Mouse (Mus musculus): ENCODE results near the gene Oprd1.

Oprd1 gene

DNA sequence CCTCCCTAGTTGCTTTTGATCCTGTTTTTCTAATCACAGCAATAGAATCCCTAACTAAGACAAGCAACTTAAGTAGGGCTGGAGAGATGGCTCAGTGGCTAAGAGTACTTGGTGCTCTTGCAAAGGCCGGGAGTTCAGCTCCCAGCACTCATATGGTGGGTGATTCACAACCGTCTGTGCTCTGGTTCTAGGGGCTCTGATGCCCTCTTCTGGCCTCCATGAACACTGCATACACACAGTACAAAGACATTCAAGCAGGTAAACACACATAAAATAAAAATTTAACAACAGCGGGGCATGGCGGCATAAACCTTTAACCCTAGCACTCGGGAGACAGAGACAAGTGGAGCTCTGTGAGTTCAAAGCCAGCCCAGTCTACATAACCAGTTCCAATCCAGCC lies 1.9 kb upstream of the Oprd1 start:
- in situ Hi-C loops (cut with MboI; ENCODE audit: low pct_unique_long_range_greater_than_20kb in 1 of 2, low sequenced_read_pairs in 2 of 2, unreplicated experiment in 1 of 2): no loop called here

DNA sequence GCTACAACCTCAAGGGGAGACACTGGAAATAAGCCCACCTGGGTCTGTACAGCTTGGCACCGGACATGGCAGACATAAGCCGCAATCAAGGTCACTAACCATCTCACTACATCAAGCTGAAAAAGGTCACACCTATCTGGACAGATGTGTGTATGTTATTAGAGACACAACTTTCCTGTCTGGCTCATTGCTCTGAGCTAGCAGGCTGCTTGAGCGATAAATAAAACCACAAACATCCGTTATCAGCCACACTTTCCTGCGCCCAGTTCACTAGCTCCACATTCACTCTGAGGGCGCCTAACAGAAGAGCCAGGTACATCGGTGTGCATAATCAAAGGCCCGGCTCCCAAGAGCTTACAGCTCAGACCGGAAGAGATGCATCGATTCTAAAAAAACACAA lies 806 bp upstream of the Oprd1 start:
- in situ Hi-C loops (cut with MboI; ENCODE audit: low pct_unique_long_range_greater_than_20kb in 1 of 2, low sequenced_read_pairs in 2 of 2, unreplicated experiment in 1 of 2): no loop called here

DNA sequence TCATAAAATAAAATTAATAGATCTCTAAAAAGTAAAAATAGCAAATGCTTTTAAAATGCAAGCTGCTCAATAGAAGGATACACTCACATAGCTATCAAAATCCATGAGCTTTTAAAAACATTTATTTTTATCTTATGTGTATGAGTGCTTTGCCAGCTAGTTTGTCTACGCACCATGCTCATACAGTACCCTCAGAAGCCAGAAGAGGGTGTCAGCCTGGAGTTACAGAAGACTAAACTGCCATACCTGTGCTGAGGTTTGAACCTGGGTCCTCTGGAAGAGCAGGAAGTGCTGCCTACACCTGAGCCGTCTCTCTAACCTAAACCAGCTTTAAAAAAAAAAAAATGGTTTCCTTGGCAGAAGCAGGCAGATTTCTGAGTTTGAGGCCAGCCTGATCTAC lies 5.6 kb downstream of the Oprd1 start:
- in situ Hi-C loops (cut with MboI; ENCODE audit: low pct_unique_long_range_greater_than_20kb in 1 of 2, low sequenced_read_pairs in 2 of 2, unreplicated experiment in 1 of 2): no loop called here

DNA sequence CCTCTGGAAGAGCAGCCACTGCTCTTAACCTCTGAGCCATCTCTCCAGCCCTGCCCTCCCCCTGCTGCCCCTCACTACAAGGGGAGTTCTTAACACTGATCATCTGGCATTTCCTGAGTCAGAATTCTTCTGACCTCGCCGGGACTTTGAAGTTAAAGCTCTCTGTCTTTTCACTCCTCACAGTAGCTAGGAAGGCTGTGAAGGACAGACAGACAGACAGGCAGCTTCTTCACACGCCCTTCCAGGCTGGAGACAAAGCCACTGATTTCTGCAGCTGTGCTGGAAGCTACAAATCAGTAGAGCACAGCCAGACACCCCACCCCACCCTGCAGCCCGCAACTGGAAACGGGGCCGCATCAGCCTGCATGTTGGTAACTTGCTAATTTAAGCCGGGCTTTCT lies 7.3 kb downstream of the Oprd1 start:
- in situ Hi-C loops (cut with MboI; ENCODE audit: low pct_unique_long_range_greater_than_20kb in 1 of 2, low sequenced_read_pairs in 2 of 2, unreplicated experiment in 1 of 2): no loop called here

DNA sequence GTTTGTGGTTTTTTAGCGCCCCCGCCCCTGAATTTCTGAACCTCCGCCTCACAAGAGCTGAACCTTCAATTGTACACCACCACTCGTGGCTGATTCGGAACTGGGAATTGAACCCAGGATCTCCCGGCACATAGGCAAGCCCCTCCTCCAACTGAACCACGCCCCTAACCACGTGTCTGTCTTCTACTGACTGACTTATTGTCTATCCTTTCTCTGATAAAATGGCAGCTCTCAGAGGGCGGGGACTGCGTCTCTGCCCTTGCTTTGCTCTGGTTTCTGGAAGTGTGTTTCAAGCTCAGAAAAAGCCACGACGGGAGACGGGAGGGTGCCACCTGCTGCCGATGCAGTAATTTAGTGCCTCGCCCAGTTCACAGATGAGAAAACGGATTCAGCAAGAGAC lies 10.4 kb downstream of the Oprd1 start:
- in situ Hi-C loops (cut with MboI; ENCODE audit: low pct_unique_long_range_greater_than_20kb in 1 of 2, low sequenced_read_pairs in 2 of 2, unreplicated experiment in 1 of 2): no loop called here

DNA sequence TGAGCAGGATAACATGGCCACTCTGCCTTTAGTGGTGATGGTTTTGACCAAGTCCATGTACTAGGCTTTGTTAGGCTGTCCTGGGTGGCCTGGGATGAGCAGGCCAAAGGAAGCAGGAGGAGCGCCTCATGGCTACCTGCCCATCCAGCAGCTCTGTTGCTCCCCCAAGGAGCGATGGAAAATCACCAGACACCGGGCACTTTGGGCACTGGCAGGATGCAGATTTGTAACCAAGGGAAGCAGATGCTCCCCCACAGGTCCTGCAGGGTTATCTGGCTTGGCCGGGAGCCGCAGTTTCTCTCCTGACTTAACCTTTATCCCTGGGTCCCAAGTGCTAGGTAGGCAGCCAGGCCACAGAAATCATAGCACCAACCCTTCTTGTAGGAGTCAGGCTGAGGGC lies 10.9 kb downstream of the Oprd1 start:
- in situ Hi-C loops (cut with MboI; ENCODE audit: low pct_unique_long_range_greater_than_20kb in 1 of 2, low sequenced_read_pairs in 2 of 2, unreplicated experiment in 1 of 2): no loop called here

DNA sequence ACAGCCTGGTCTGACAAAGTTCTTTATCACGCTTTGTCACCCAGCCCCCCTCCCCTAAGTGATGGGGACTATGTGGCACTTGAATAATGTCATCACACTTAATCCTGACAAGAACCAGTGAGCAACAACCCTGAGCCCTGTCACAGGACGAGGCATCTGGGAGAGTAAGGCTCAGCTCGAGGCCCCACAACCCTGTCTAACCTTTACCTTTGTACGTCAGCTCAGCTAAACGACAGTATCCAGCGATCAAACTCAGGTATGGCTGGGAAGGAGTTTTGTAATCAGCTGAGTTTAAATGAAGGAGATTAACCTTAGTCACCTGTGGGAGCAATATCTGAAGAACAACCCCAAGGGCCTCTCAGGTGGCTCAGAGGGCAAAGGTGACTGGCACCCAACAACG lies 12.0 kb downstream of the Oprd1 start:
- in situ Hi-C loops (cut with MboI; ENCODE audit: low pct_unique_long_range_greater_than_20kb in 1 of 2, low sequenced_read_pairs in 2 of 2, unreplicated experiment in 1 of 2): no loop called here

DNA sequence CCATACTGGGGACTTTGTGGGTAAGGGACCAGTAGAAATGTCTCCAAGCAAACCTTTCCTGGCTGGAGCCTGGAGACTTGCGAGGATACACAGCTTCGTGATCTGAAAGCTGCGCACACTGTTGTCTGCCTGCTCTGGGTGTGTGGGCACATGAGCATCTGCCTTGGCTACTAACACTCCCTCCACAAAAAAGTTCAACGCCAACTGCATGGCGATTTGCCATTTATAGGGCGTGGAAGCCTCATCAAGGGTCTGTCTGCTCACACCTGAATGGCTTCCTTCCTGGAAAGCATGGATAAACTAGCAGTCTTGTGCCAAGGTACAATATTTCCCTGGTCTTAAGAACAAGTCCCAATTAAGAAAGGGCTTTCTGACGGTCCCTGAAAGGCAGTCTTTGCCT lies 12.5 kb downstream of the Oprd1 start:
- in situ Hi-C loops (cut with MboI; ENCODE audit: low pct_unique_long_range_greater_than_20kb in 1 of 2, low sequenced_read_pairs in 2 of 2, unreplicated experiment in 1 of 2): no loop called here

DNA sequence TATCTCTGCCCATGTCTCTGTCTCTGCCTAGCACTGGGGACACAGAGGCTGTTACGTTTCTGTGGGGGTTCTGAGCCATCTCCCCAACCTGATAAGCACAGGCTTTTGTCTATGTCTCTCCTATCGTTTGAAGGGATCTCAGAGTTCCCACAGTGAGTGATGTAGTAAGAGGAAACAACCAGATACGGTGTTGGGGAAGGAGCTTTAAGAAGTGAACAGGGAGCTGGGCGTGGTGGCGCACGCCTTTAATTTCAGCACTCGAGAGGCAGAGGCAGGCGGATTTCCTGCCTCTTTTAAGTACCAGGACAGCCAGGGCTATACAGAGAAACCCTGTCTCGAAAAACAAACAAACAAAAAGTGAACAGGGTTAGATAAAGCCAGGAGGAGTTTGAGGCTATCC lies 13.2 kb downstream of the Oprd1 start:
- in situ Hi-C loops (cut with MboI; ENCODE audit: low pct_unique_long_range_greater_than_20kb in 1 of 2, low sequenced_read_pairs in 2 of 2, unreplicated experiment in 1 of 2): no loop called here

DNA sequence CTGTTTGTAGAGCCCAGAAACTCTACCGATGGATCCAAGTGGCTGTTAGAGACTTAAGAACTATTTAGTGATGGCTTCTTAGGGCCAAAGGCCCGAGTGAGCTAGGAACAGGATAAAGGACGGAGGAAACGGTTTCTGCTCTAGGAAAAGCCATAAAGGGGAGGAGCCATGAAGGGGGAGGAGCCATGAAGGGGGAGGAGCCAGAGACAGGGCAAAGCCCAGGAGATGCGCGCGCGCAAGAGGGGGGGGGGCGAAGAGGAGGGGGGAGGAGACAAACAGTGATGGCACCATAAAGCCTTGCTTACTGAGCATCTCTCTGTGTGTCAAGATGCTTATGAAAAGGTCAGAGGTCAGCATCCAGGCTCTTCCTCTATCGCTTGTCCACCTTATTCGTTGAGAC lies 13.6 kb downstream of the Oprd1 start:
- in situ Hi-C loops (cut with MboI; ENCODE audit: low pct_unique_long_range_greater_than_20kb in 1 of 2, low sequenced_read_pairs in 2 of 2, unreplicated experiment in 1 of 2): no loop called here

DNA sequence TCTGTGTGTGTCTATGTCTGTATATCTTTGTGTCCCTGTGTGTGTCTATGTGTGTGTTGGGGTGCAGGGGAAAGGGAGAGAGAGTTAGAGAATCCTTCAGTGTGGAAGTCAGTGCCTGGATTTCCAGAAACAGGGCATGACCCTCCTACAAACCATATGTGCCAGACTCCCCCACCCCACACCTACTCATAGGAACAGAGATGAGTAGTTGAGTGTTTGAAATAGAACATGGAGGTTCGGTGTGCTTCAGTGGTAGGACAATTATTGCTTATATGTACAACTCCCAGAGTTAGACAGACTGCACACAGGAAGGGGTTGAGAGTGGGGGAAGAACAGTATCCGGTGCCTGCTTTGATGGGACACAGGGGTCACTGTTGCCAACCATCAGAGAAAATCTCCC lies 14.2 kb downstream of the Oprd1 start:
- in situ Hi-C loops (cut with MboI; ENCODE audit: low pct_unique_long_range_greater_than_20kb in 1 of 2, low sequenced_read_pairs in 2 of 2, unreplicated experiment in 1 of 2): no loop called here

DNA sequence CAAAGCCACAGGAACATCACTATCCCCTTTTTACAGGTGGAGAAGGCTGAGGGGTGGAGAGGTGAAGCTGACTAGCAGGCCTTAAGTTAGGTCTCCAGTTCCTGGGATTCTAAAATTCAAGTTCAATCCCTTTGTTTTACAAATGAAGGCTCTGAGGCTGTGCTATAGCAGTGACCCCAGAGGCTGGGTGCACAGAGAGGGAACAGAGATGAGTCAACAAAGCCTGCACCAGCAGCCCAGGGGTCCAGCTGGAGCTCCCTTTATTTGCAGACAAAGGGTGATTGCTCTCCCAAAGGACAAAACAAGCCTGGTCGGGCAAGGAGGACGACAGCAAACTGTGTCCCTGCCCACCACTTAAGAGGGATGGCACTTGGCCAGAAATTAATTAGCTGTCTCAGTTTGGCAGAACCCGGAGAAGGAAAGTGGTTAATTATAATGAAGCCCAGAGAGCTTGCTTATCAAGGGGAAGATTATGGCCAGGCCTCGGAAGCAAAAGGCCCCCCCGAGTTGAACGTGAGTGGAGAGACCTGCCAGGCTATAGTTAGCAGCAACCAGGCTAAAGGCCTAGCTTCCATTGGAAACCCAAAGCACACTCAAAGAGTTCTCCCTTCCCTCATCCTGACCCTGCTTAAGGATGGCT lies 15.2 kb downstream of the Oprd1 start:
- in situ Hi-C loops (cut with MboI; ENCODE audit: low pct_unique_long_range_greater_than_20kb in 1 of 2, low sequenced_read_pairs in 2 of 2, unreplicated experiment in 1 of 2): no loop called here

DNA sequence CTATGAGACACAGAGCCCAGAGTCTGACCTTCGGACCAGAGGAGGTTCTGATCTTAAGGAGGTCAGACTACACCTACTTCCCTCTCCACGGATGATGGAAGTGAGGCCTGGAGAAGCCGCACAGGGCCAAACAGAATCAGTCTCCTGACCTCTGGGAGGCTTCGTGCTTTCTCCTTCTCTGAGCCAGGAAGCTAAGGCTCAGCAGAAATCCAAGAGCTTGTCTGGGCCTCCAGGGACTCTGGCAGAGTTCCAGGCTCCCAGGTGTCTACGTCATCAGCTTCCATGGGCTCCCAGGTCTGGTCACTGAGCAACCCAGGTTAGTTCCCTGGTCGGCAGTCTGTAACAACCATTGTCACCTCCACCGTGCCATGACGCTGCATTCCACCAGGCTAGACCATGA lies 17.2 kb downstream of the Oprd1 start:
- in situ Hi-C loops (cut with MboI; ENCODE audit: low pct_unique_long_range_greater_than_20kb in 1 of 2, low sequenced_read_pairs in 2 of 2, unreplicated experiment in 1 of 2): no loop called here

DNA sequence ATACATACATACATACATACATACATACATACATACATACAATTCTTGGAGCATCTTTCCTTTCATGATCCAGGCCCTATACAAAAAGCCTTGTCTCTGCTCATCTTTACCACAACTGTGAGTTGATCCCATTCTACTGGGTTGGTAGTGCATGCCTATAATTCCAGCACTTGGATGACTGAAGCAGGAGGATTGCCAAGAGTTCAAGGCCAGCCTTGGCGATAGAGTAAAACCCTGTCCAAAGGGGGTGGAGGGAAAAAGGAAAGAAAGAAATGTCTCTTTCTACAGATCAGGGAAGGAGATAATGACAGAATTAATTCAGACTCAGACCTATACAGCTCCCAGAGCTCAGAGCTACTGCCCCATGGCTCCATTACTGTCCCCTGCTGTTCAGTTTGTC lies 21.1 kb downstream of the Oprd1 start:
- in situ Hi-C loops (cut with MboI; ENCODE audit: low pct_unique_long_range_greater_than_20kb in 1 of 2, low sequenced_read_pairs in 2 of 2, unreplicated experiment in 1 of 2): no loop called here

DNA sequence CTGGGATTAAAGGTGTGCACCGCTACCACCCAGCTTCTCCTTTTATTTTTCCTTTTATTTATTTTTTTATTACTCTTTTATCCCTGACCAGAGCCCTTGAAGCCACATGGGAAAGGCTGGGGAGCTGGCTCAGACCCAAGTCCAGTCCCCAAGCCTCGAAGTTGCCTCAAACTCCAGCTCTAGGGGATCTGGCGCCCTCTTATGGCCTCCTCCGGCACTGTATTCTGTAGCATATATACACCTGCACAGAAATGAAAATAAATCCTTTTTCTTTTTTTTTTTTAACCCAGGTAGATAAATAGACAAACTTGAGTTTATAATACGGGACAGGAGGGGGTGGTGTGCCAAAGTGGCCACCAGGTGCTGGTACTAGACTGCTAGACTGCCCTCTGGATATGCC lies 22.6 kb downstream of the Oprd1 start:
- in situ Hi-C loops (cut with MboI; ENCODE audit: low pct_unique_long_range_greater_than_20kb in 1 of 2, low sequenced_read_pairs in 2 of 2, unreplicated experiment in 1 of 2): no loop called here

DNA sequence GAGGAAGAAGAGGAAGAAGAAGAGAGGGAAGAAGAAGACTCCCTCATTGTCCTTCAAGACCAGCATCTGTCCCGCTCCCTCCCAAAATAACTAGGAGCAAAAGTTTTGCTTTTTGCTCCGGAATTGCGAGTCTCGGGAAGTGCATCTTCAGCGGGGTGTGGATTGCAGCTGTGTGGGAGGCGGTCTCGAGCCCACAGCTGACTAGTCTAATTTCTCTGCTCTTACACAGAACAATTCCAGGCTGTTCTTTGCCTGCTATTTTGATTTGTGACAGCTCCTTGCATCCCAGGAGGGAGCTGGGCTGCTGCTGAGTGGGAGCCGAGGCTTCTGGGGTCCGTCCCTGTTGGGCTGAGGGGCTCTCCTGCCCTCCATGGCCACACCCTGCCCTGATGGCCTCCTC lies 24.7 kb downstream of the Oprd1 start:
- in situ Hi-C loops (cut with MboI; ENCODE audit: low pct_unique_long_range_greater_than_20kb in 1 of 2, low sequenced_read_pairs in 2 of 2, unreplicated experiment in 1 of 2): no loop called here

DNA sequence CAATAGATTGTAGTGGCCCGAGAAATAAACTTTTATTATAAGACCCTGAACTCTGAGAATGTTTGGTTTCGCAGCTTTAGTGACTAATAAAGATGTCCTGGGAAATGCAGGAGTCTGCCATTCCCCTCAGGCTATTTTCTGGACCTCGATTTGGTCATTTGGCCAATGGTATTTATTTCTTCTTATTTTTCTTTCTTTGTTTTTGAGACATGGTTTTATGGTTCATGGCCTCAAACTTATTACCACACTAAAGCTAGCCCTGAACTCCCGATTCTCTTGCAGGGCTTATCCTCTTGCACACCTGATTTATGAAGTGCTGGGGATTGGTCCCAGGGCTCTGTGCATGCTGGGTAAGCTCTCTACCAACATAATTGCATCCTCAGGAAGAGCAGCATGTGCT lies 28.0 kb downstream of the Oprd1 start:
- in situ Hi-C loops (cut with MboI; ENCODE audit: low pct_unique_long_range_greater_than_20kb in 1 of 2, low sequenced_read_pairs in 2 of 2, unreplicated experiment in 1 of 2): no loop called here

DNA sequence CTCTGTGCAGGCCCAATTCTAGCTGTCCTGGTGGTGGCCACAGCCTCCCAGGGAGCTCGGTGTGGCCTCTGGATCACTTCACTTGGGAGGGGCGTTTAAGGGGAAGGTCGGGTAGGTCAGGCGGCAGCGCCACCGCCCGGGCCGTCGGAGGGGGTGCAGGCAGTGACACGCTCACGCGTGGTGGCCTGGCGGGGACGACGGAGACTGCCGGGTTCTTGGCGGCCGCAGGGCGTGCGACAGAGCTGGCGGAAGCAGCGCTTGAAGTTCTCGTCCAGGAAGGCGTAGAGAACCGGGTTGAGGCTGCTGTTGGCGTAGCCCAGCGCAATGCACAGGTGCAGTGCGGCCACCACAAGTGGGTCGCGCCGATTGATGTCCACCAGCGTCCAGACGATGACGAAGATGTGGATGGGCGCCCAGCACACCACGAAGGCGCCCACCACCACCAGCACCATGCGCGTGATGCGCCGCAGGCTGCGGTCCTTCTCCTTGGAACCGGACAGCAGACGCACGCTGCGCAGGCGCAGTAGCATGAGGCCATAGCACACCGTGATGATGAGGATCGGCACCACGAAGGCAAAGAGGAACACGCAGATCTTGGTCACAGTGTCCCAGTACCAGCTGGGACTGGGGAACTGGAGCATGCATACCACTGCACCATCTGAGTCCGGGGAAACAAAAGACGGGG lies 30.7 kb downstream of the Oprd1 start:
- in situ Hi-C loops (cut with MboI; ENCODE audit: low pct_unique_long_range_greater_than_20kb in 1 of 2, low sequenced_read_pairs in 2 of 2, unreplicated experiment in 1 of 2): no loop called here

DNA sequence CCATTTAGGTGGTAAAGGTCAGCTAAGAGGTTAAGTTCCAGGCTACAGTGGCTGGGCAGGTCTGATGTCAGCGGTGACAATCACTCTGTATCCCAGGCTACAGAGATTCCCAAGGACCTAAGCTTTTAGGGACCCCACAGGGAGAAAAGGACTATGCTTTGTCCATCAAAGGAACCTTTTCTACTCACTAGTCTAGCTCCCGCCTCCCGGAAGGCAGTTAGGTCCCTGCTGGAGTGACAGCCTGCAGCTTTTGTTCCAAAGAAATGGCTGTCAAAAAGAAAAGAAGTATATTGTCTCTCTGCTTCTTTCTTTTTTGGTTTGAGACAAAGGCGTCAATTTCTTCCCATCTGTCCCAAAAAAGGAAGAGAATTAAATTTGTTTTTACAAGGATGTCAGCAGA lies 33.1 kb downstream of the Oprd1 start:
- in situ Hi-C loops (cut with MboI; ENCODE audit: low pct_unique_long_range_greater_than_20kb in 1 of 2, low sequenced_read_pairs in 2 of 2, unreplicated experiment in 1 of 2): no loop called here

DNA sequence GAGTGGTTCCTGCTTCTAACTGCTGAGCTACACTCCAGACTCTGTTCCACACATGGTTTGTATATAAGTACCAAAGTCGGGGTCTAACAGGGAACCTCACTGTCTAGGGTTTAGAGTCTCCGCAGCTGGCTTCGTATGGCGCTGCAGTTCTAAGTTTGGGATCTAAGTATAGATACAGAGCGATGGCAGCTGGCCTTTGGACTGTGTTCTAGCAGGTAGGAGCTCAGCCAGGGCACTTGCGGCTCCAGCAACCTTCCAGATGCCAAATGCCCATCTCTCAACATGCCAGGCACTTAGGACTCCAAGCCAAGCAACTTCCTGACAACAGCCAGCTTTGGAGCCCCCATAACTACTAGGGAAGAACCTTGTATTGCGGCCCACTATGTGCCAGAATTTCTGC lies 36.1 kb downstream of the Oprd1 start:
- in situ Hi-C loops (cut with MboI; ENCODE audit: low pct_unique_long_range_greater_than_20kb in 1 of 2, low sequenced_read_pairs in 2 of 2, unreplicated experiment in 1 of 2): no loop called here

DNA sequence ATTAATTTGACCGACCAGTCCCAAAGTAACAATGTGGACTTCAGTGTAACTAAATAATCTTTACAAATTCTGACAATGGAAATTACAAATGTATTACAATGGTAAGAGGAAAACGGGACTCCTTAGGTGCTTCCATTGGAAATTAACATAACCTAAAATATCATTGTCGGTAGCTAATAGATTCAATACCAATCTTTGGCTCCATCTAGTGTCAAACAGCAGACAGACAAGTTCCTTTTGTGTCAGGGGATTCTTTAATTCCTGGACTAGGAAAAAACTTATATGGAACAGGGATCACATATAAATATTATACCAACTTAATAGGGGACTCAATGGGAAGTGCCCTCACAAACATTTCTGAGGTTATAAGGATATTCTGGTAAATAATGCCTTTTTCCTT lies 43.1 kb downstream of the Oprd1 start:
- in situ Hi-C loops (cut with MboI; ENCODE audit: low pct_unique_long_range_greater_than_20kb in 1 of 2, low sequenced_read_pairs in 2 of 2, unreplicated experiment in 1 of 2): no loop called here

Data from mouse embryonic stem cell (cell line).